In genomic region chr2:140783041-140783440, GRCm38 (mm10) we compare ENCODE assay signal across 11 mouse cellular contexts.
DNase-seq lines count a peak whose midpoint lies in the region.
"Had no signal": no experiment of that assay in that cellular context is flagged by ENCODE, and none has a peak within 500 bp of the region (broad histone marks: within the 10 kb centered on the region; RNA-seq: fewer than 3 reads in every experiment).

No protein-coding gene starts in this region.

- peak; percentile 19 for DNase-seq in layer of hippocampus, adult 11-12 months (ENCODE audit: low spot score)
- no peak for DNase-seq in layer of hippocampus, adult 9-10 months (ENCODE audit: low spot score)
- DNase-seq in brain, adult 2 months (ENCODE audit: low read depth, low spot score), result peak; percentile 89
- DNase-seq in brain, embryonic 18.5 days (ENCODE audit: low read depth, low spot score), result peak; percentile 8
- DNase-seq in cerebellum, postnatal 36 days, result peak; percentile 50 to 63
- no peak for DNase-seq in gastrocnemius, adult 18-20 months (ENCODE audit: low spot score)
- DNase-seq in urinary bladder, postnatal 36 days (ENCODE audit: low spot score in 2 of 2), result no peak
- DNase-seq: adrenal gland, adult 2 months; heart, postnatal 4 days; lung, adult 2 months; thymus, adult 18-20 months had no signal

Comparison
In these comparisons a context has a peak if more than half of its experiments do, and no peak if none do; other contexts are left out.
1. DNase-seq: peak in layer of hippocampus, adult 11-12 months (single experiment), brain, adult 2 months (single experiment), brain, embryonic 18.5 days (single experiment) and cerebellum, postnatal 36 days (2 of 2); none in layer of hippocampus, adult 9-10 months (single experiment), gastrocnemius, adult 18-20 months (single experiment) and urinary bladder, postnatal 36 days (0 of 2).